Comparison of ENCODE assay signal across 18 mouse cellular contexts in the genomic region with DNA sequence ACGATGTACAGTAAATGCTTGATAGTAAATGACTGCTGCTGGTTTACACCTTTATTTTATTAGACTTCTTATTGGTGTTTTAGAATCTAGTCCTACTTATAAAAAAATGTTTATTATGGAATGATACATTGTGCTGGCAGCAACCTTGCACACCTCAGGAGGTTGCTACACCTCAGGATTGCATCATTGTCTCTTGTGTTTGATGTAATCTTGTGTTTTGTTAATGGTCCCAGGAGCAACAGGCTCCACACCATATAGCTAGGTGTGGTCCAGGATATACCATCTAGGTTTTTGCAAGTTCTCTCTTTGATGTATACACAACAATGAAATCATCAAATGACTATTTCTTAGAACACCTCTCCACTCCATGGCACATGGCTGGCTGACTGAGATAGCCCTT. TPM values are rescaled to one million over a fixed set of nuclear protein-coding genes. Genes with fewer than 3 reads are reported as not detected.
DNase-seq lines count a peak whose midpoint lies in the region; ATAC-seq and TF ChIP-seq lines count a peak whose summit lies in the region.
"Had no signal": no experiment of that assay in that cellular context is flagged by ENCODE, and none has a peak within 500 bp of the region (broad histone marks: within the 10 kb centered on the region; RNA-seq: fewer than 3 reads in every experiment).

No protein-coding gene starts in this region.

- H3K9me3 ChIP-seq in liver, embryonic 12.5 days (replicated peaks), result no peaks in the 10 kb centered on the region
- no peaks in the 10 kb centered on the region for H3K9me3 ChIP-seq in liver, embryonic 11.5 days (ENCODE audit: control insufficient read depth, low read length)
- no peaks in the 10 kb centered on the region for H3K9me3 ChIP-seq in liver, embryonic 15.5 days (replicated peaks)
- H3K9me3 ChIP-seq: embryonic facial prominence, embryonic 13.5 days; forebrain, embryonic 13.5 days; heart, embryonic 13.5 days; hindbrain, embryonic 15.5 days had no signal

- peak overlapping the region; percentile 10; the same call in 1 of the 2 replicates for H3K27ac ChIP-seq in liver, embryonic 12.5 days
- no peak overlapping the region for H3K27ac ChIP-seq in liver, embryonic 11.5 days (ENCODE audit: low read depth, low read length)
- H3K27ac ChIP-seq in liver, embryonic 15.5 days (replicated peaks), result peak overlapping the region; percentile 53
- H3K27ac ChIP-seq in small intestine, adult 2 months (ENCODE audit: insufficient read depth, low read depth, low read length), result peak overlapping the region; percentile 74
- H3K27ac ChIP-seq: embryonic facial prominence, embryonic 13.5 days; forebrain, embryonic 13.5 days; heart, embryonic 13.5 days; hindbrain, embryonic 15.5 days had no signal

- H3K36me3 ChIP-seq in liver, embryonic 12.5 days, result no peaks in the 10 kb centered on the region
- no peaks in the 10 kb centered on the region for H3K36me3 ChIP-seq in liver, embryonic 11.5 days (ENCODE audit: control insufficient read depth, insufficient read depth, low read length)
- no peaks in the 10 kb centered on the region for H3K36me3 ChIP-seq in liver, embryonic 15.5 days (replicated peaks)
- no peaks in the 10 kb centered on the region for H3K36me3 ChIP-seq in small intestine, adult 2 months (ENCODE audit: control insufficient read depth, insufficient read depth, low read length)
- H3K36me3 ChIP-seq: embryonic facial prominence, embryonic 13.5 days; heart, embryonic 13.5 days; hindbrain, embryonic 15.5 days had no signal

- peaks cover 37% of the 10 kb centered on the region for H3K4me1 ChIP-seq in liver, embryonic 12.5 days
- H3K4me1 ChIP-seq in liver, embryonic 11.5 days (replicated peaks; ENCODE audit: control insufficient read depth, insufficient read depth, low read length), result peaks cover 20% of the 10 kb centered on the region
- H3K4me1 ChIP-seq in liver, embryonic 15.5 days (replicated peaks), result peaks cover 43% of the 10 kb centered on the region
- peaks cover 23% of the 10 kb centered on the region; the same call in 1 of the 2 replicates for H3K4me1 ChIP-seq in small intestine, adult 2 months (ENCODE audit: control insufficient read depth, insufficient read depth, insufficient read length, low read length)

- H3K27me3 ChIP-seq in liver, embryonic 12.5 days (replicated peaks), result 0 out of 2 replicates have a peak, but pooled peaks cover 12% of the 10 kb centered on the region
- H3K27me3 ChIP-seq in liver, embryonic 11.5 days (replicated peaks; ENCODE audit: control insufficient read depth, insufficient read depth, low read length), result no peaks in the 10 kb centered on the region
- 0 out of 2 replicates have a peak, but pooled peaks cover 4% of the 10 kb centered on the region for H3K27me3 ChIP-seq in liver, embryonic 15.5 days
- no peaks in the 10 kb centered on the region for H3K27me3 ChIP-seq in small intestine, adult 2 months (ENCODE audit: control insufficient read depth, insufficient read depth, low read length)
- H3K27me3 ChIP-seq: embryonic facial prominence, embryonic 13.5 days; forebrain, embryonic 13.5 days; hindbrain, embryonic 15.5 days had no signal

- WGBS in liver, embryonic 12.5 days (ENCODE audit: insufficient replicate concordance), result 69% methylated on average over 1 of the region's 1 CpGs
- 95% methylated on average over 1 of the region's 1 CpGs for WGBS in liver, embryonic 11.5 days
- WGBS in liver, embryonic 15.5 days (ENCODE audit: insufficient replicate concordance), result 67% methylated on average over 1 of the region's 1 CpGs
- WGBS in small intestine, adult 2 months, result 78% methylated on average over 1 of the region's 1 CpGs

- TF ChIP-seq CTCF in small intestine, adult 2 months (IDR thresholded peaks at IDR 0.05; ENCODE audit: extremely low read depth, insufficient read length, insufficient replicate concordance, low read depth, low read length), result no peak

- no peak overlapping the region for H3K9ac ChIP-seq in liver, embryonic 12.5 days
- no peak overlapping the region for H3K9ac ChIP-seq in liver, embryonic 11.5 days (ENCODE audit: low read depth, low read length)
- H3K9ac ChIP-seq in liver, embryonic 15.5 days, result no peak overlapping the region
- H3K9ac ChIP-seq: embryonic facial prominence, embryonic 13.5 days; forebrain, embryonic 13.5 days; heart, embryonic 13.5 days; hindbrain, embryonic 15.5 days had no signal

- H3K4me2 ChIP-seq in liver, embryonic 12.5 days, result no peak overlapping the region
- H3K4me2 ChIP-seq in liver, embryonic 11.5 days, result no peak overlapping the region
- no peak overlapping the region for H3K4me2 ChIP-seq in liver, embryonic 15.5 days
- H3K4me2 ChIP-seq: embryonic facial prominence, embryonic 13.5 days; forebrain, embryonic 13.5 days; heart, embryonic 13.5 days; hindbrain, embryonic 15.5 days had no signal

- no peak for ATAC-seq in liver, embryonic 12.5 days
- ATAC-seq in liver, embryonic 11.5 days (replicated peaks; ENCODE audit: low FRiP score), result no peak
- no peak for ATAC-seq in liver, embryonic 15.5 days (ENCODE audit: insufficient read depth)
- ATAC-seq: forebrain, embryonic 13.5 days had no signal

- no peak for DNase-seq in liver, embryonic 11.5 days (ENCODE audit: low spot score)
- no peak for DNase-seq in thymus, postnatal 0 days (ENCODE audit: low spot score)
- DNase-seq in cerebellum, adult 11-12 months, result no peak
- no peak for DNase-seq in c-Kit-positive CD71-positive TER-119-positive erythroid progenitor cells, embryonic 14.5 days (ENCODE audit: low spot score)
- DNase-seq: adrenal gland, adult 2 months; adrenal gland, postnatal 25 days; cerebellum, adult 11 months; cerebellum, adult 9-10 months; cerebellum, postnatal 25 days; gastrocnemius, postnatal 36 days; heart, postnatal 36 days had no signal

- TF ChIP-seq POLR2A in small intestine, adult 2 months (IDR thresholded peaks at IDR 0.05; ENCODE audit: low read depth, low read length), result no peak

- H3K4me3 ChIP-seq in liver, embryonic 12.5 days, result no peak overlapping the region
- no peak overlapping the region for H3K4me3 ChIP-seq in liver, embryonic 11.5 days (ENCODE audit: low read depth, low read length)
- H3K4me3 ChIP-seq in liver, embryonic 15.5 days (replicated peaks), result no peak overlapping the region
- H3K4me3 ChIP-seq in small intestine, adult 2 months (ENCODE audit: low read depth, low read length), result no peak overlapping the region
- H3K4me3 ChIP-seq: embryonic facial prominence, embryonic 13.5 days; forebrain, embryonic 13.5 days; heart, embryonic 13.5 days; hindbrain, embryonic 15.5 days had no signal

RNA-seq across cellular contexts. Expression of a gene that starts 11.0 kb away (rescaled TPM):
- polyA plus RNA-seq in liver, embryonic 12.5 days (2016; fragmentation: Nextera tagmentation; extraction: Ambion mirVana), result 20.3 and 21.3 TPM in 2 replicates
- polyA plus RNA-seq in liver, embryonic 11.5 days (2014; fragmentation: Nextera tagmentation; extraction: Ambion mirVana), result 32.8 and 33.1 TPM in 2 replicates
- polyA plus RNA-seq in liver, embryonic 15.5 days (2015; fragmentation: Nextera tagmentation; extraction: Ambion mirVana), result 13.1 and 13.4 TPM in 2 replicates
- 9.4 and 19.8 TPM in 2 replicates for polyA plus RNA-seq in small intestine, adult 2 months (2012; rRNA removed)
- polyA plus RNA-seq in thymus, postnatal 0 days (2015; fragmentation: Nextera tagmentation; extraction: Ambion mirVana), result 154 and 168 TPM in 2 replicates
